Mouse (Mus musculus) kidney, postnatal 25 days (tissue): Measurements from ENCODE around the gene Frs2.

Experiments used
- DNase-seq, 2 experiments: peaks; one replicate each; pipeline ENCODE4 v3.0.0; 2021; ENCODE audit warnings: mixed read lengths in 2 of 2

Frs2 gene

GRCm38 (mm10) chr10:117148361-117149003, at the start of gene Frs2:
TSS of gene Frs2 (minus strand) at chr10:117148534.
- peak; percentile 97 to 98 for DNase-seq

- no peak for DNase-seq
Observed at GRCm38 (mm10) chr10:117196696-117197095, 48.4 kb upstream of the Frs2 start.

DNA sequence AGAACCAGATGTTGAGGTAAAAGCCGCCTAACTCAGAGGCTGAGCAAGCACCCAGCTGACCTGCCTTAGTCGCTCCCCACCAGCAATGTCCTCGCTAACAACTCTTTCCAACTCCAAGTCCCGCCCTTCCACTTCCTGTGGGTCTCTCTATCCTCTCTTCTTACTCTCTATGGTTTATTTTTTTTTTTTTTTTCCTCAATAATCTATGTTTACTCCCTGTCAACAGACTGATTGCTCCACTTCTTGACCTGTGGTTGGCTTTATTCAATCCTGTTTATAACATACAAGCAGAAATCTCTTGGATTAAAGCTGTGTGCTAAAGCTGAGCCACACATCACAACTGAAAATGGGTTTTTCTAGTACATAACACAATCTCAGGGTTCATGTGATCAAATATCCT, 47.4 kb upstream of the Frs2 start:
- no peak for DNase-seq

DNA sequence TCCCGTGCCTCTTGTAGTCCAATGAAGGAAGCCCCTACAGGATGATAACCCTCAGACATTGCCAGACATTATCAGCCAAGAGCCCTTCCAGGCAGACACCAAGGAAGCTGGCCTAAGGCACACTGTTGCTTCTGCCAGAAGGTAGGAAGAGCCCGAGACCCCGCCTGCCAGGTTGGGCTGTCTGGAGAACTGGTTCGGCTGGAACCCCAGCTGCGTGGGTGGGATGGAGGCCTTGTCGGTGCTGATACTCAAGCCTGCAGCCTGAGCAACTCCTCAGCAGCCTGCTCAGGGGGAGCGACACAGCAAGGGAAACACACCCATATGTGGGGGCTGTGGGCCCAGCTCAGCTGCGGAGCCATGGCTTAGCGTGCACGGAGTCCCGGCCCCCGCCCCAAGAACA, 46.7 kb upstream of the Frs2 start:
- DNase-seq: no peak

DNA sequence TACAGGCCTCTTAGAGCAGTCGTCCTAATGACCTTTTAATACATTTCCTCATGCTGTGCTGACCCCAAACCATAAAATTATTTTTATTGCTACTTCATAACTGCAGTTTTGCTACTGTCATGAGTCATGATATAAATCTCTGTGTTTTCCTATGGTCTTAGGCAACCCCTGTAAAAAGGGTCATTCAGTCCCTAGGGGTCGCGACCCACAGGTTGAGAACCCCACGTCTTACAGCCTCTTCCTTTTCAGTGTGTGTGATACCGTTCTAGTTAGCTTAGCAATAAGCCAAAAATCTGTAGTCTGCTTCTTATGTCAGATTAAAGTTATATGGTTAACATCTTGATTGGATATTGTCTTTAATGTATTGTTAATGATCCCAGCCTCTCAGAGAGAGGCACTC, 45.0 kb upstream of the Frs2 start:
- DNase-seq: no peak

- no peak for DNase-seq
Observed at GRCm38 (mm10) chr10:117185399-117186089, 37.2 kb upstream of the Frs2 start.

GRCm38 (mm10) chr10:117181098-117181497, 32.8 kb upstream of the Frs2 start:
- DNase-seq: no peak

DNA sequence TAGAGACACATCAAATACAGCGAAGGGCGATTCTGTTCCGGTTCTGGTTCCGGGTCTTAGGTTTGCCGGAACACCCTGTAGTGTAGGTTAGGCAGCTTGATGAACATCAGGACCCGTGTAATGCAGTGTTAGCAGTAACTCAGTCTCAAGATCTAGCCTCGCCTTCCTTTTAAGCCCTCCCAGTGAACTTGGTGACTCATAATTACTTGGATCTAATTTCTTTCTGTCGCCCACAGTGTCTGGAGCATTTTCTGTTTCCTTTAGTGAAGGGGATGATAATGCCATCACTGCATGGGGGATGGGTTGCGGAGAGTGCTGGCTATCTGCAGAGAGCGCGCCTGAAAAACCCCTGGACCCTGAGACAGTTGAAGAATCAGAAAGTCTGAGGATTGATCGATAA, 26.3 kb upstream of the Frs2 start:
- no peak for DNase-seq

DNA sequence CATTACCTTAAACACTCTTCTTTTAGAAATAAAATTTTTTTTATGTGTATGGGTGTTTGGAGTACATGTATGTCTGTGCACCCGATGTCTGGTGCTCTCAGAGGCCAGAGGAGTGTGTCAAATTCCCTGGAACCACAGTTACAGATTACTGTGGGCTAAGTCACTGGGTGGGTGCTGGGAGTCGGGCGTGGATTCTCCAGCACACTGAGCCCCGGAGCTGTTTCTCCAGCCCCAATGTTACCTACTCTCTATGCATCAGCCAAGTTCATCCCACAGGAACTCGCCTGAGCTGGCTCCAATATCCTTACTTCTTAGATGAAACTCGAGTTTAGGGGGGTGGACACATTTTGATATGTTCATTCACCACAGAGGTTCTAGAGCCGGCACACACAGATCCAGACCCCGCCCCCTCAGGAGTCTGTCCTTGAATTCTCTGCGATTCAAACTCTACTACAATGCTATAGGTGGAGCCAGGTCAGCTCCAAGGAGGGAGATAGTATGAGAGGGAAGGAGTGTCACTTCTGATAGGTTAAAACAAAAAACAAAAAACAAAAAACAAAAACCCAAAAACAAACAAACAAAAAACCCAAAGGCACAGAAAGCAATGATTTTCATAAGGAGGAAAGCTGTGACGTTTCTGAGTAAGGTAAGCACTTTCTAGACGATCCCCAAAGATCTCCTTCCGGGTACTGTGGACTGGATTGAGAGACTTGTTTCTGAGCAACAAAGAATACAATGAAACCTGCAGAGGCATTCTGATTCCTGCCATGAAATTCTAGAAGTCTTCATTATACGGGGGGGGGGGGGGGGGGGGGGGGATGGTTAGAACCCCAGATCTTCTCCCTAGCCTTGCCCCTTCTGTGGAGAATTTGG, 25.5 kb upstream of the Frs2 start:
- DNase-seq: no peak

- no peak for DNase-seq
Observed at GRCm38 (mm10) chr10:117173111-117173510, 24.8 kb upstream of the Frs2 start.

DNA sequence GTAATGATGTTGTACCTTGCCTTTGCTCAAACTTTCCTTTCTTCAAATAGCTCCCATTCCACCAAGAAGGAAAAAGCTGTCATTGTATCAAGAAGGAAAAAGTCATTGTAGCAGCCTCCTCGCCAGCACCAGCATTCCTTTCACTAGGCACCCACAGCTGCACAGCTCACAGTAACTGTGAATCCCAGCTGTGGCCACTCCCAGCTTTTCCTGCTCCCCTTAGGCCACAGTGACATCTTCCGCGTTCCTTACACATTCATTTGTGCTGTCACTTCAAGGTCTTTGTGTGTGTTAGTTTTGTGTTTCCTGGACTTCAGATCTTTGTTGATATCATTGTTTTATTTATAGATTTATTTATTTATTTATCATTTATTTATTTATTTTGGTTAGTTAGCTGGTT, 23.7 kb upstream of the Frs2 start:
- no peak for DNase-seq

- DNase-seq: no peak
Observed at GRCm38 (mm10) chr10:117166785-117167425, 18.6 kb upstream of the Frs2 start.

GRCm38 (mm10) chr10:117162662-117163061, 14.3 kb upstream of the Frs2 start:
- DNase-seq: no peak

DNA sequence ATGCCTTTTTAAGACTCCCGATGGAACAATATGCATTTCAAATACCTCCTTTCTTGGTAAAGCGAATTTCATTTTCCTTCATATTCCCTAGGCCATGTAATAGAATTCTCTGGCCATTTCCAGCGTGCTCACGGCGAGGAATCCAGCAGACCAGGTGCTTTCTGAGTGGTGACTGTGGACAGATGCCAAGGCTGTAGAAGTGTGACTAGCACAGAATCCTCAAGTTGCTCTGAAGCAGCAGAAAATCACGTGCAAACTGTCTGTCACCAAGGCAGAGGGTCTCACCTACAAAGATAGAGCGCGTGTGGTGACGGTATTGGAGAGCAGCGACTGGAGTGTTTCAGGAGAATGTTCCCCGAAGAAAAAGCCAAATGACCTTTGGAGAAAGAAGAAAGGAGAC, 11.8 kb upstream of the Frs2 start:
- no peak for DNase-seq

DNA sequence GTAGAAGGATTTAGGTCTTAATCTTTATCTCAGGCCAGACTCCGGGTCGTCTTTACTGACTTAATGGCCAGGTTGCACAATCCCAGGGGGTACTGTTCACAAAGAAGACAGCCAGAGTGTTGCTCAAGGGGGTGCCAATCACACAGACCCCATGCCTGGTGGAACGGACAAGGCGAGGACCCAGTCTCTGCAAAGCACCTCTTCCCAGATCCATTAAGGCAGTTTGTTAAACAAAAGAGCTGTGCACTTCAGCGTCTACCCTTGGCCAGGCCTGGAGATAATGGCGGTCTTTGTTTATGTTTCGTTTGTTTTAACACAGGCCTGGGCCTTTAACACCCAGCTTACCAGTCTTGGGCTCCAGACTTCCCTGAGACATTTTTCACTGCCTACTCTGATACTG, 3.9 kb upstream of the Frs2 start:
- no peak for DNase-seq

- DNase-seq: no peak
Observed at GRCm38 (mm10) chr10:117151676-117152075, 3.3 kb upstream of the Frs2 start.

GRCm38 (mm10) chr10:117151241-117151640, 2.9 kb upstream of the Frs2 start:
- no peak for DNase-seq

GRCm38 (mm10) chr10:117150764-117151163, 2.4 kb upstream of the Frs2 start:
- DNase-seq: no peak

DNA sequence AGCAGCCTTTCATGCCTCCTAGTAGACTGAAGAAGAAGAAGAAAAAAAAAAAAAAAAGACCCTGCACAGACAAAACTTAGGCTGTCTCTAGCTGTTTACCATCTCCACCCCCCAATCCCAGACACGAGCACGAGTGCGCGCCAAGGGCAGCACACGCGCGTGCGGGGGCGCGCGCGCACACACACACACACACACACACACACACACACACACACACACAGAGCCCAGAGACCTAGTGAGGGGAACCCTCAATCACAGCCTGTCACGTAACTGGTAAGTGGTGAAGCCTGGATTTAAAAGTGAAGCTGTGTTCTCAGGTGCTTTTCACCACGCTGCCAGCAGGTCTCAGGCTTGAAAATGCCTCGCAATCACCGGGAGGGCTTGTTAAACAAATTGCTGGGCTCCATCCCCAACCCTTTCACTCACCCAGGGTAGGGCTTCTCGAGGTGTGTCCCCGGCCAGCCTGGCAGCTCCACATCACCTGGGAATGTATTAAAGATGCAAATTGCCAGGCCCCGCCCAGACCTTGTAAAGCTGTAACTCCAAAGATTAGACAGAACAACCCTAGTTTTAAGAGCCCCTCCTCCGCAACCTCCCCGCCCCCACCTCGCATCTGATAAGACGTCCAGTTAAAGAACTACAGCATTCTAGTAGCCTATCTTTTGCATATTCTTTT, 1.7 kb upstream of the Frs2 start:
- DNase-seq: peak; percentile 63 to 75

GRCm38 (mm10) chr10:117149241-117149640, 907 bp upstream of the Frs2 start:
- DNase-seq: no peak

GRCm38 (mm10) chr10:117147463-117148360, 622 bp downstream of the Frs2 start:
- peak; percentile 28 to 61 for DNase-seq

DNA sequence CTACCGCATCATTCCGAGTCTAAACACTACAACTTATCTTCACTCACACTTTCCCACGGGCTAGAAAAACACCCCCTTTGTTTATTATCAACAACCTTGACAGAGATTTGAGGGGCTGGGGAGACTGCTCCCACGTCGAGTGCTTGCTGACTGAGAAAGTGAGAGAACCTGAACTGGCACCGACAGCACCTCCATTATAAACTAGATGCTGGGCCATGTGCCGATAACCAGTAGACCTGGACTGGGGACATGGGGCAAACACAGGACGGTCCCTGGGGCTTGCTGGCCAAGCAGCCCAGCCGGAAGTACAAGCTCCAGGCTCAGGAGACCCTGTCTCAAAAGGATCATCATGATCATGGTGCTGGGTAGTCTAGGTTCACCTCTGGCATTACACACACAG, 1.9 kb downstream of the Frs2 start:
- DNase-seq: no peak
